Mouse (Mus musculus) ES-E14 (cell line): ENCODE measurements around the gene Odf3.

Experiments
- CHD2 ChIP-seq: IDR thresholded peaks from 2 replicates; pipeline ENCODE4 v1.6.1; 2014; ENCODE audit warnings: mild to moderate bottlenecking, low read depth, low read length, inconsistent platforms
- HCFC1 ChIP-seq: IDR thresholded peaks from 2 replicates; pipeline ENCODE4 v1.6.1; 2012; ENCODE audit warnings: low read length, inconsistent platforms, borderline replicate concordance; ENCODE audit not compliant: insufficient read depth
- MAFK ChIP-seq: IDR thresholded peaks from 2 replicates; pipeline ENCODE4 v1.6.1; 2014; ENCODE audit warnings: mild to moderate bottlenecking, low read depth, low read length, inconsistent platforms; ENCODE audit not compliant: insufficient read depth
- ZC3H11A ChIP-seq: IDR thresholded peaks from 2 replicates; pipeline ENCODE4 v1.6.1; 2012; ENCODE audit warnings: low read depth, mild to moderate bottlenecking, inconsistent platforms, low read length, borderline replicate concordance
- ZNF384 ChIP-seq: IDR thresholded peaks from 2 replicates; pipeline ENCODE4 v1.6.1; 2012; ENCODE audit warnings: low read depth, low read length, inconsistent platforms

GRCm38 (mm10) chr7:140805704-140806103 lies 41.9 kb upstream of the Odf3 start:
- TF ChIP-seq ZNF384 (no peak), HCFC1 (no peak), ZC3H11A (peak; percentile 18; the same call in 1 of the 2 replicates), CHD2 (no peak), MAFK (no peak)
